Mouse (Mus musculus): ENCODE measurements around the gene Aars. TPM values are rescaled to one million over a fixed set of nuclear protein-coding genes. Genes with fewer than 3 reads are reported as not detected.
"Not testable (repeated sequence)": the region's sequence is repeated elsewhere in the genome, so short reads cannot be mapped to it uniquely, and the experiment has no call there.

Aars gene
- total RNA-seq (2017) = 19.9 and 25.2 TPM in 2 replicates

- ATAC-seq (ENCODE audit: extremely low read depth, insufficient number of reproducible peaks, low FRiP score, poor library complexity, severe bottlenecking) = no peak
Measured at GRCm38 (mm10) chr8:111032916-111033315, at the start of gene Aars. Gene Aars, plus strand, starts transcription at chr8:111033144.

GRCm38 (mm10) chr8:110987805-110988744 lies 44.9 kb upstream of the Aars start:
- ATAC-seq (ENCODE audit: extremely low read depth, insufficient number of reproducible peaks, low FRiP score, poor library complexity, severe bottlenecking) = no peak

- no peak for ATAC-seq (ENCODE audit: extremely low read depth, insufficient number of reproducible peaks, low FRiP score, poor library complexity, severe bottlenecking)
Measured at GRCm38 (mm10) chr8:110990017-110990416, 42.9 kb upstream of the Aars start.

- ATAC-seq (ENCODE audit: extremely low read depth, insufficient number of reproducible peaks, low FRiP score, poor library complexity, severe bottlenecking) = no peak
Measured at GRCm38 (mm10) chr8:110996641-110997430, 36.1 kb upstream of the Aars start.

GRCm38 (mm10) chr8:110997547-110998531 lies 35.1 kb upstream of the Aars start, which contains the start of gene Ddx19a:
Gene Ddx19a, minus strand, starts transcription at chr8:110997800.
- peak; percentile 96 for ATAC-seq (ENCODE audit: extremely low read depth, insufficient number of reproducible peaks, low FRiP score, poor library complexity, severe bottlenecking)

GRCm38 (mm10) chr8:111010230-111010991 lies 22.5 kb upstream of the Aars start:
- not testable (repeated sequence) for ATAC-seq (ENCODE audit: extremely low read depth, insufficient number of reproducible peaks, low FRiP score, poor library complexity, severe bottlenecking)

GRCm38 (mm10) chr8:111026609-111027008 lies 6.3 kb upstream of the Aars start:
- ATAC-seq (ENCODE audit: extremely low read depth, insufficient number of reproducible peaks, low FRiP score, poor library complexity, severe bottlenecking) = not testable (repeated sequence)

GRCm38 (mm10) chr8:111027391-111027937 lies 5.5 kb upstream of the Aars start:
- peak; percentile 95 for ATAC-seq (ENCODE audit: extremely low read depth, insufficient number of reproducible peaks, low FRiP score, poor library complexity, severe bottlenecking)

GRCm38 (mm10) chr8:111029589-111029988 lies 3.4 kb upstream of the Aars start:
- no peak for ATAC-seq (ENCODE audit: extremely low read depth, insufficient number of reproducible peaks, low FRiP score, poor library complexity, severe bottlenecking)

GRCm38 (mm10) chr8:111030045-111030444 lies 2.9 kb upstream of the Aars start:
- no peak for ATAC-seq (ENCODE audit: extremely low read depth, insufficient number of reproducible peaks, low FRiP score, poor library complexity, severe bottlenecking)

GRCm38 (mm10) chr8:111031572-111031971 lies 1.4 kb upstream of the Aars start, which contains the start of gene Ddx19b:
Gene Ddx19b, minus strand, starts transcription at chr8:111031751.
- no peak for ATAC-seq (ENCODE audit: extremely low read depth, insufficient number of reproducible peaks, low FRiP score, poor library complexity, severe bottlenecking)

- ATAC-seq (ENCODE audit: extremely low read depth, insufficient number of reproducible peaks, low FRiP score, poor library complexity, severe bottlenecking) = peak; percentile 98
Measured at GRCm38 (mm10) chr8:111033482-111034215, 705 bp downstream of the Aars start.

GRCm38 (mm10) chr8:111034276-111034675 lies 1.3 kb downstream of the Aars start:
- no peak for ATAC-seq (ENCODE audit: extremely low read depth, insufficient number of reproducible peaks, low FRiP score, poor library complexity, severe bottlenecking)

GRCm38 (mm10) chr8:111036591-111036990 lies 3.6 kb downstream of the Aars start:
- ATAC-seq (ENCODE audit: extremely low read depth, insufficient number of reproducible peaks, low FRiP score, poor library complexity, severe bottlenecking) = no peak

- no peak for ATAC-seq (ENCODE audit: extremely low read depth, insufficient number of reproducible peaks, low FRiP score, poor library complexity, severe bottlenecking)
Measured at GRCm38 (mm10) chr8:111042546-111042945, 9.6 kb downstream of the Aars start.

GRCm38 (mm10) chr8:111044003-111044734 lies 11.2 kb downstream of the Aars start:
- ATAC-seq (ENCODE audit: extremely low read depth, insufficient number of reproducible peaks, low FRiP score, poor library complexity, severe bottlenecking) = no peak

Data from neutrophil, adult 5-6 weeks (primary cell).